Mouse (Mus musculus) forebrain, postnatal 0 days (tissue): ENCODE measurements around the gene Vmn2r65. TPM values are rescaled to one million over a fixed set of nuclear protein-coding genes. Genes with fewer than 3 reads are reported as not detected.

Experiments
- ATAC-seq: fragments of 200-750 bp; cut with Nextera tagmentation; 2 replicates; pipeline ENCODE4 v1.8.0; 2017; ENCODE audit warnings: mild to moderate bottlenecking, moderate library complexity
- DNase-seq: peaks from one replicate; pipeline ENCODE4 v3.0.0-alpha.2; 2015
- H3K27ac ChIP-seq: fragments of 300-500 bp; sonication (generic); 2 replicates; pipeline ENCODE4 v1.5.1; 2014; ENCODE audit warnings: low read depth, mild to moderate bottlenecking, antibody characterized with exemption, low read length, moderate library complexity, mixed read lengths
- H3K27me3 ChIP-seq: fragments of 300-500 bp; sonication (generic); 2 replicates; pipeline ENCODE4 v1.6.1; 2014; ENCODE audit warnings: mild to moderate bottlenecking, low read length, mixed read lengths; ENCODE audit not compliant: insufficient read depth
- H3K36me3 ChIP-seq: fragments of 300-500 bp; sonication (generic); 2 replicates; pipeline ENCODE4 v1.6.1; 2014; ENCODE audit warnings: mild to moderate bottlenecking, moderate library complexity; ENCODE audit not compliant: insufficient read depth
- H3K4me1 ChIP-seq: fragments of 300-500 bp; sonication (generic); 2 replicates; pipeline ENCODE4 v1.6.1; 2014; ENCODE audit warnings: antibody characterized with exemption; ENCODE audit not compliant: insufficient read depth
- H3K4me2 ChIP-seq: fragments of 300-500 bp; sonication (generic); 2 replicates; pipeline ENCODE4 v1.6.1; 2014; ENCODE audit warnings: low read depth, mild to moderate bottlenecking, moderate library complexity
- H3K4me3 ChIP-seq: fragments of 300-500 bp; sonication (generic); 2 replicates; pipeline ENCODE4 v1.5.1; 2014; ENCODE audit warnings: low read depth, low read length, mixed read lengths
- H3K9ac ChIP-seq: fragments of 300-500 bp; sonication (generic); 2 replicates; pipeline ENCODE4 v1.6.1; 2014; ENCODE audit warnings: mild to moderate bottlenecking
- H3K9me3 ChIP-seq: fragments of 300-500 bp; sonication (generic); 2 replicates; pipeline ENCODE4 v1.6.1; 2016; ENCODE audit warnings: low read length
- CTCF ChIP-seq: sonication (generic); IDR thresholded peaks from 2 replicates; pipeline ENCODE4 v1.5.1; 2016; ENCODE audit warnings: antibody characterized with exemption, control low read depth, low read depth
- WGBS: fragments of 180-500 bp; shearing (Covaris S2); extraction: QIAGEN DNeasy Blood & Tissue Kit; methylation state at CpG from one replicate; pipeline ENCODE4 v1.1.7; 2014; 5-methylcytosine and 5-hydroxymethylcytosine counted together
- polyA plus RNA-seq: library from polyadenylated mRNA; unstranded; fragments of >200 nt; fragmentation: Nextera tagmentation; extraction: Ambion mirVana; gene quantifications from 2 replicates; pipeline ENCODE4 v1.2.1, GENCODE M21; 2015
- total RNA-seq: library from RNA; depleted of rRNA; stranded (reverse); fragments of >200 nt; gene quantifications from 2 replicates; pipeline ENCODE4 v1.2.3, GENCODE M21; 2014; rRNA removed

The Vmn2r65 gene
- total RNA-seq = not detected in 2 replicates
- polyA plus RNA-seq = not detected in 2 replicates

GRCm38 (mm10) chr7:84964015-84964414, at the start of gene Vmn2r65:
Vmn2r65 (minus strand) TSS chr7:84964115.
- no peak for ATAC-seq

GRCm38 (mm10) chr7:85012168-85012567, 48.3 kb upstream of the Vmn2r65 start, which contains the start of gene Vmn2r66:
Vmn2r66 (minus strand) TSS chr7:85012268.
- no peaks in the 10 kb centered on the region for H3K9me3 ChIP-seq
- 73% methylated on average over 1 of the region's 1 CpGs for WGBS
- no peak within 1 kb of the TSS for H3K9ac ChIP-seq
- ATAC-seq (no peak), DNase-seq (no peak)
- no peaks in the 10 kb centered on the region for H3K4me1 ChIP-seq
- H3K27me3 ChIP-seq = no peaks in the 10 kb centered on the region
- H3K27ac ChIP-seq = no peak within 1 kb of the TSS
- TF ChIP-seq CTCF = no peak
- H3K36me3 ChIP-seq = no peaks in the 10 kb centered on the region
- no peak within 1 kb of the TSS for H3K4me3 ChIP-seq
- H3K4me2 ChIP-seq = no peak within 1 kb of the TSS

More at GRCm38 (mm10) chr7:84964015-84964414, at the start of gene Vmn2r65:
- no peaks in the 10 kb centered on the region for H3K27me3 ChIP-seq
- H3K27ac ChIP-seq = no peak within 1 kb of the TSS
- DNase-seq = no peak
- H3K4me2 ChIP-seq = no peak within 1 kb of the TSS
- no peaks in the 10 kb centered on the region for H3K36me3 ChIP-seq
- no peaks in the 10 kb centered on the region for H3K9me3 ChIP-seq
- no peak within 1 kb of the TSS for H3K4me3 ChIP-seq
- no peak within 1 kb of the TSS for H3K9ac ChIP-seq
- WGBS = 31% methylated on average over 1 of the region's 1 CpGs
- H3K4me1 ChIP-seq = no peaks in the 10 kb centered on the region
- TF ChIP-seq CTCF = no peak

- 67% methylated on average over 2 of the region's 2 CpGs for WGBS
These were observed 32.8 kb upstream of the Vmn2r65 start for GRCm38 (mm10) chr7:84996694-84997093.

More at GRCm38 (mm10) chr7:84996694-84997093, 32.8 kb upstream of the Vmn2r65 start:
- Histone ChIP-seq H3K9me3 (no peaks in the 10 kb centered on the region), H3K27ac (no peak overlapping the region), H3K4me3 (no peak overlapping the region), H3K27me3 (no peaks in the 10 kb centered on the region), H3K36me3 (no peaks in the 10 kb centered on the region), H3K9ac (no peak overlapping the region), H3K4me1 (no peaks in the 10 kb centered on the region), H3K4me2 (no peak overlapping the region)
- ATAC-seq (no peak), DNase-seq (no peak)
- TF ChIP-seq CTCF = no peak

Other genes with a start within 250 kb of the Vmn2r65 start
- gene Olfr291, start 110.6 kb downstream of the Vmn2r65 start, total RNA-seq = not detected in 2 replicates
- gene Olfr291, start 110.6 kb downstream of the Vmn2r65 start, polyA plus RNA-seq = not detected in 2 replicates
- not detected in 2 replicates for gene Vmn2r66, start 48.2 kb upstream of the Vmn2r65 start, total RNA-seq
- gene Vmn2r66, start 48.2 kb upstream of the Vmn2r65 start, polyA plus RNA-seq = not detected in 2 replicates
- gene Vmn2r67, start 191.9 kb upstream of the Vmn2r65 start, total RNA-seq = not detected in 2 replicates
- not detected in 2 replicates for gene Vmn2r67, start 191.9 kb upstream of the Vmn2r65 start, polyA plus RNA-seq